Mouse (Mus musculus) adrenal gland, adult 2 months (tissue): ENCODE results near the gene Ppp1r9a. TPM values are rescaled to one million over a fixed set of nuclear protein-coding genes. Genes with fewer than 3 reads are reported as not detected.
A peak's percentile ranks its signal among the peaks of the same experiment; 100 is the strongest.
"Not testable (repeated sequence)": the region's sequence is repeated elsewhere in the genome, so short reads cannot be mapped to it uniquely, and the experiment has no call there.

Experiments used
- DNase-seq: peaks from one replicate; pipeline ENCODE4 v3.0.0; 2021
- long read RNA-seq: library from polyadenylated mRNA; stranded (forward); transcript quantifications from one replicate; pipeline ENCODE4 v2.0.0, GENCODE M21; 2021
- polyA plus RNA-seq: library from polyadenylated mRNA; depleted of rRNA; stranded (reverse); fragments of >200 nt; gene quantifications from 2 replicates; pipeline ENCODE4 v1.2.3, GENCODE M21; 2012; rRNA removed
- total RNA-seq, 2 experiments: library from RNA; stranded (reverse); gene quantifications; 2 replicates each; pipeline ENCODE4 v1.2.3; 2021

Gene Ppp1r9a
- total RNA-seq (10 to 100 TPM; 32.0 to 37.4 TPM), polyA plus RNA-seq (6.3 and 7.6 TPM in 2 replicates)
- long read RNA-seq, partial matches to known transcripts, result 0 of 2 reads
- long read RNA-seq, other reads (novel, unspliced or antisense), result 2 of 2 reads

GRCm38 (mm10) chr6:4902674-4903324 lies at the start of gene Ppp1r9a:
Gene Ppp1r9a (plus strand): TSS chr6:4902917.
- peak; percentile 84 for DNase-seq

DNA sequence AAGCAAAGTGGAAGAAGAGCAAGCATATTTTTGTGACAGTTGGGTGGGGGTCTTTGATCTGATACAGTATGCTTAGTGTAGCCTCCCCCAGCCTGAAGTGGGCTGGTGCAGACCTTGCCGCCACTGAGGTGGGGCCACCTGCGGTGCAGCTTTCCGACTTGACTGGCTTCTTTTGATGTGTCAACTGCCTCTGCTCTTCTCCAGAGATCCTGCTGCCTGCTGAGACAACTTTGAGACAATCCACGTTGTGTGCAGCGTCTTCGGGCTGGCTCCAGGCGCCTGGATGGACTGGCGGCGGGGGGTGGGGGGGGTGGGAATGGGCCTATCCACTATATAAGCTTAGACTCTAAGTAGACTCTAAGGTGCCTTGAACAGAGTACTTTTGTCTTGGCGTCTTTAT lies 47.5 kb upstream of the Ppp1r9a start:
- no peak for DNase-seq

- DNase-seq, result no peak
Observed at GRCm38 (mm10) chr6:4856919-4857318, 45.8 kb upstream of the Ppp1r9a start.

- DNase-seq, result no peak
Observed at GRCm38 (mm10) chr6:4884316-4884715, 18.4 kb upstream of the Ppp1r9a start.

DNA sequence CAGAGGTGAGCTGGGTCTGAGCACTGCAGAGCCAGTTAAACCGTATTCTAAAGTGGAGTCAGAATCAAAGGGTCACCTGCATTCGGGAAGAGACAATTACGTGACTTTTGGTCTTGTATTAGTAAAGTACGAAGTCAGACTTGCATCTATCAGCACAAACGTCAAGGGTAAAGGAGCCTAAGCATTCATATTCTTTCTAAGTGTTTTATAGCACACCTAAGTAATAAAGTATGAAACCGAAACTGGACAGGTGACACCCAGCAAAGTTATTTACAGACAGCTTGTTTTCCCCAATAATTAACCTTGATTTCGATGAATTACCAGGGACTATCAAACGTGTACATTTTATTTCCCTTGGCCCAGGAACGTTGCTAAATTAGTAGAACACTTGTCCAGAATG lies 13.2 kb upstream of the Ppp1r9a start:
- no peak for DNase-seq

DNA sequence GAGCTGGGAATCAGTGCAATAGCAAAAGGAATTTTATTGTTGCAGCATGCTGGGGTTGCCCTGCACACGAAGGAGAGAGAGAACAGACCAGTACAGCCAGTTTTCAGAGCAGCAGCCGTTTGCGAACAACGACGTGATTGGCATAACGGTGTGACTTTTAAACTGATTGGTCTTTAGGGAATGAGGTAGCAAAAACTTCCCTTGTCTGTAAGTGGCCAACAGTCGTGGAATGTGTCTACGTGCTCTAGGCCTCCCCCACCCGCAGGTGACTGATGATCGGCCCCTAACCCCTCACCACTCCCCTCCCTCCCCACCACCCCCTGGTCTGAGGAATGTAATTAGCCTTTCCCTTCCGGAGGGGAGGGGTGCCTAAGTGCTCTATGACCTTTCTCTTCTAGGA lies 10.3 kb upstream of the Ppp1r9a start:
- no peak for DNase-seq

DNA sequence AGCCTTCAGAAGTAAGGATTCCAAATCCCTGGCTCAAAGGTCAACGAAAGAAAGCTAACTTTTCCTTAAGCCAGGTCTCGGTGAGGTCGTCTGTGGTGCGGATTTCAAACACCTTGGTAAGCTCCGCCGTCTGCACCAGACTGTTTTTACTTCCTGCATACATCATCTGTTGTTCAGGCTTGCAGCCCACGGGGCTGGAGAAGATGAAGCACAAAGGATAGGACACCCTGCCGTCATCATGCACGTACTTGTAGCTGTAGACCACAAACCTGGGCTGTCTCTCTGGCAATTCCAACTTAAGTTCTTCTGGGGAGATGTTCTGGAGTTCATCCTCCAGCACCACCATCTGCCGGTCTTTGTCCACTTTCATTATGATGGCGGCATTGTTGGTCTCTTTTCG lies 9.4 kb upstream of the Ppp1r9a start:
- not testable (repeated sequence) for DNase-seq

GRCm38 (mm10) chr6:4899906-4900305 lies 2.8 kb upstream of the Ppp1r9a start:
- no peak for DNase-seq

- peak; percentile 78 for DNase-seq
Observed at GRCm38 (mm10) chr6:4903325-4904054, 773 bp downstream of the Ppp1r9a start.

- peak; percentile 51 for DNase-seq
Observed at GRCm38 (mm10) chr6:4904055-4904450, 1.3 kb downstream of the Ppp1r9a start.

DNA sequence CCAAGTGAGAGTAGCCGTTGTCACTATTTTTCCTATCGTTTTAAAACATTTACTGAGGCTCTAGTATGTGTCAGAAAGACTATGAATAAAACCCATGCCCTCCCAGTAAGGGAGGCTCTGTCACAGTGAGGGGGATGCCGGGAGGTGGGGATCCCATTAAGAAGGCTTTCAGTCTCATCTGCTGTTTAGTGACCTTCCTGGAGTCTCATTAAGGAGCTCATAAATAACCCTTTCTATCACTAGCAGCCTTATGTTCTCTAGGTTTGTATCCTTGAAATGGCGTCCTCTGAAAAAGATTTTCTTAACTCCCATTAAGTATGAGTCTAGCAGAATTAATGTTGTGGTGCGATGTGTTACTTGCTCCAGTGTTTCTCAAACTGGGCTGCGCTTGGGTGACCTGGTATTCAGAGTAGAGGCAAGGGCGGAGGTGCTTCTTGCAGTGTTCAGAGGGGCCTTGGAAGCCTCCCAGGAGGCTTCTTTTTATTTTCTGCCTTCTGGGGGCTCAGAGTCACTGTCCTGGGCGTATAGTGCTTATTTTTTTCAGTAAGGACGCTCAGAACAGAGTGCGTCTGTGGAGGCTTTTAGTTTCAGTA lies 7.4 kb downstream of the Ppp1r9a start:
- no peak for DNase-seq

- no peak for DNase-seq
Observed at GRCm38 (mm10) chr6:4918470-4918869, 15.8 kb downstream of the Ppp1r9a start.

- DNase-seq, result not testable (repeated sequence)
Observed at GRCm38 (mm10) chr6:4923791-4924190, 21.1 kb downstream of the Ppp1r9a start.

DNA sequence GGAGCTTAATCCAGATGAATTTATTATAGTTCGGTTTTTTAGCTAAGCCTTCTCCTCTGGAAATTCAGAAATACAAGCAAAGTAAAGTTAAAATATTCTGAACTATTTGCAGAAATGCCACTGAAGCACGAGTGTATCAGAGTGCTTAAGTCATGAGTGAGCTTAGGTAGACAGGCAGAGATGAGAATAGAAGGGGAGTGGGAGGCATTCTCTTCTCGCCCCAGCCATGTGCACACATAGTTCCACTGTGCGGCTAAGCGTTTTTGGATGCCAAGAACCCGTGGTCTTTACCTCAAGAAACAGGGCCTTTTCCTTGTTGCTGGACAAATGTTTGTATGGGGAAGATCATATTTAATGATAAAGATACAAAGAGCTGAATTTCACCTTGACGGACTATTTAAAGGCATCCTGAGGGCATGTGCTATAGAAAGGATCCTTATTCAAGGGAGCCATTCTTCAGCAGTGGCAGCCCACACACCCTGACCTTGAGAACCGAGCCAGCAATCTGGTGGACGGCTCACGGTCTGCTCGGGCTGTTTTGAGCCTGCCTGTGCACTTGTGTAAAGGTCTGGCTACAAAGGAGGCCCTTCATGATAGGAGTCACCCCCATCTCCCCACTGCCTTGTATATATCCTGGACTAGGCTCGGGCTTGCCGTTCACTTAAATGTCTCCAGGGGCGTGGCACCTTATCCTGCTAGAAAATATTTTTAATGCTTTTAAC lies 23.4 kb downstream of the Ppp1r9a start:
- peak; percentile 53 for DNase-seq

DNA sequence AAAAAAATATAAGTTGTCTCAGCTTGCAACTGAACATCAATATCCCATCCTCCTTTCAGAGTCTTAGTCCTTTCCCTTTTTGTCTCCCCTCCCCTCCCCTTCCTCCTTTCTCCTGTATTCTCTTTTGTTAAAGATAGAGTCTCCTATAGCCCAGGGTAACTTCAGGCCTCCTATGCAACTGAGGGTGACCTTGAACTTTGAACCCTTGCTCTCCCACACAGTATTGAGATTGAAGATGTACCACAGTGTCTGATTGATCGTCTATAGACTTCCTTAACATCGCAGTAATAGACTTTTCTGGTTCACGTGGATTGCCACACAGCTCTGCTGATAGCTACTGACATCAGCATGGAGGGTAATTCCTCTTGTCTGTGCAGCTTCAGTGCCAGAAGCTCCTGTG lies 27.6 kb downstream of the Ppp1r9a start:
- no peak for DNase-seq

- DNase-seq, result no peak
Observed at GRCm38 (mm10) chr6:4938901-4939300, 36.2 kb downstream of the Ppp1r9a start.

GRCm38 (mm10) chr6:4940086-4940485 lies 37.4 kb downstream of the Ppp1r9a start:
- no peak for DNase-seq

DNA sequence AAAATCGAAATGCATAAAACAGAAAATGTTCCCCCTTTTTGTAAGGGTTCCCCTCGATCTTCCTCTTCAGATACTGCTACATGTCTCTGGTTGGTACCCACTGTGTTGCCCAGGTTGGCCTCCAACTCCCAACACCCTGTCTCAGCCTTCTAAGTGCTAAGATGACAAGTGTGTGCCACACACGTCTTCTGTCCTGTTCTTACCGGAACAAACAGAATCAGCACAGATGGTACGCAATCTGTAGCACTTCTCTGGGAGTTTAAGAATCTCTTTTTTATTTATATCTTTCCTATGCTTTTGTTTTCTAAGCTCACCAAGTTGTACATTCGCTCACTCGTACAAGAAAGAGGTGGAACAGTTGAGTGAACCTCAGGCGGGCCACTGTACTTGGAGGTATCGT lies 37.9 kb downstream of the Ppp1r9a start:
- DNase-seq, result no peak

DNA sequence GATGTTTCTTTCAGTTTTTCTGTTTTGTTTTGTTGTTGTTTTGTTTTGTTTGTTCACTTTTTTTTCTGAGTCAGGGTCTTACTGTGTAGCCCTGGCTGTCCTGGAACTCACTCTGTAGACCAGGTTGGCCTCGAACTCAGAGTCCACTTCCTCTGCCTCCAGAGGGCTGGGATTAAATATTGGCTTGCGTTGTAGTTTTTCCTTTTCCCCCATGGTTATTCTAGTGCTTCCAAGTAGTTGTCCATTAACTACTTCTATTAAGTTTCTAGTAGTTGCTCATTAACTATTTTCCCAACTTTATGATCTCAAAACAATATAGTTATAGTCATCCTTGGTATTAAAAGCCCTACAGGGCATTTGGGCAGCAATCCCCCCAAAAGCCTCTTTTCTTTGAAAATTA lies 41.1 kb downstream of the Ppp1r9a start:
- no peak for DNase-seq

DNA sequence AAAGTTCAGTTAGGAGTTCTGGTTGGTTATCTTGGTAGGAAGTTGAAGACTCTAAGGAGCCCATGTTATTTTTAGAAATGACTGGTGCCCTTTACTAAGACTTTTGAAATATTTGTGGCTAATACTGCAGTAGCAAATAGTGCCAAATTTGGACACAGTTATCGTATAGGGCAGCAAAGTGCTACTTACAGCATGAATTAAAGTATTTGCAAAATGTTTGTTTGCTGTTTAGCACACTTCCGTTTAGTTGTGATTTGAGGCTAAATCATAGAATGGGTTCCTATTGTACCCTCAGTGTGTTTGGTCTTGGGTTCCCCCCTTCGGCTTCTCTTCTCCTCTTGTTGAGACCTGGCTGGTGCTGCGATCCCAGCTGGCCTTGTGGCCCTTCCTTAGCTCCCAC lies 45.3 kb downstream of the Ppp1r9a start:
- DNase-seq, result no peak

DNA sequence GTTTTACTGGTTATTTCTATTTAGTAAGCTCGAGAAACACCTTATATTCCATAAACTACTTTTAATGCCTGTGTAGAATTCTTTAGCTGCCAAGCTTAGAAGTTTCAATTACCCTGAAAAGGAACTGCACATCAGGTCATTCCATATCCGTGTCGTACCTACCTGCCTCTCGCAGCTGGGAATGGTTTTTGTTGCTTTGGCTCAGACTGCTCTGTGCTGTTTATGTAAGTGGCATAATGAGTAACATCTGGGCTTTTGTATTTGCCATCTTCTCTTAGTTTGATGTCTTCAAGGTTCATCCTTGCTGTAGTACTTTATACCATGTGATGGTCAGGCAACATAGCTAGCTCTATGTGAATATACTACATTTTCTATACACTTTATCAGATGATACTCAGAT lies 47.0 kb downstream of the Ppp1r9a start:
- DNase-seq, result no peak

DNA sequence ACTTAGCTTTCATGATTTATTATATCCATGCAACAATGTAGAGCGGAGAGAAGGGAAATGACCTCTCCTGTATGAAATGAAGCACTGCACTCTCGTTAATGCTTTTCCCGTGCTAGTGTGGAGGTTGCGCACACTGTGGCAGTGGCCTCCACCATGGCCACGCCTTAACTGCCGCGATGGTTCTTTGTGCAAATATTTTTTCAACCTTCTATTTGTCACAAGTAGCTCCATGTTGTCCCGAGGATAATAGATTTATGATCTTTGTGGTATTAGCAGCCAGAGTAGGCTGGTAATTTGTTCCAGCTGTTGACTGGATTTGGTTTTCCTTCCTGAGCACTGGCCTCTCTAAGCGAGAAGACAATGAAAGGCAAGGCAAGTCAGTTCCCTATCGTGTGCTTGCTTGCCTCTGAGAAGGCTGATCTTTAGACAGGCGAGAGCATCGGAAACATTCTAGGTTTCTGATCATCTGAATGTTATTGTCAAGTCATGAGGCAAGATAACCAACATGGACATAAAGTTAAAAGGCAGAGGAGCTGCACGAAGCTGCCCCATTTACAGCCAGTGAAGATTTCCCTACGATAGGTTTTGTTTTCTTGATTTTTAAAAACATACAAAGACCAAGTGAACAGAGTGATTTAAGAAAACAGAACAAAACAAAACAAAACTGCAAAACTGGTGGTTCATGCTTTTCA lies 50.5 kb downstream of the Ppp1r9a start:
- no peak for DNase-seq
